Mouse (Mus musculus): ENCODE results near the gene Samd4b.

GRCm38 (mm10) chr7:28372251-28373108 lies 225.5 kb downstream of the Samd4b start, which contains the start of gene Plekhg2:
- peak; percentile 81; the same call in 1 of the 2 replicates for TF ChIP-seq MAZ (IDR thresholded peaks at IDR 0.05; ENCODE audit: low read depth, low read length)
- peak; percentile 100 for TF ChIP-seq TBP (IDR thresholded peaks at IDR 0.05; ENCODE audit: low read depth, low read length)
- no peak for TF ChIP-seq MYC (IDR thresholded peaks at IDR 0.05; ENCODE audit: low read depth, low read length)
- TF ChIP-seq EP300 (IDR thresholded peaks at IDR 0.05; ENCODE audit: low read depth in 1 of 2, low read length in 2 of 2): no peak
- TF ChIP-seq CTCF (IDR thresholded peaks at IDR 0.05 in 2 of 3, conservative IDR thresholded peaks at IDR 0.05 in 1 of 3; ENCODE audit: control insufficient read depth in 1 of 3, insufficient read depth in 1 of 3, low read depth in 2 of 3, low read length in 3 of 3, poor library complexity in 1 of 3, severe bottlenecking in 1 of 3): peak; percentile 52 to 85 (median 68); a peak in 5 of 6 replicates

Data from MEL (cell line).